Mouse (Mus musculus): ENCODE results near the gene Cpvl. TPM values are rescaled to one million over a fixed set of nuclear protein-coding genes. Genes with fewer than 3 reads are reported as not detected.
A peak's percentile ranks its signal among the peaks of the same experiment; 100 is the strongest.

Cpvl gene
- polyA plus RNA-seq, 1 experiment from 2014 or later = not detected

- no peak for ATAC-seq
- 92% methylated on average over 8 of the region's 8 CpGs for whole genome bisulfite sequencing
These were observed 98.9 kb downstream of the Cpvl start for GRCm38 (mm10) chr6:53879567-53879966.

DNA sequence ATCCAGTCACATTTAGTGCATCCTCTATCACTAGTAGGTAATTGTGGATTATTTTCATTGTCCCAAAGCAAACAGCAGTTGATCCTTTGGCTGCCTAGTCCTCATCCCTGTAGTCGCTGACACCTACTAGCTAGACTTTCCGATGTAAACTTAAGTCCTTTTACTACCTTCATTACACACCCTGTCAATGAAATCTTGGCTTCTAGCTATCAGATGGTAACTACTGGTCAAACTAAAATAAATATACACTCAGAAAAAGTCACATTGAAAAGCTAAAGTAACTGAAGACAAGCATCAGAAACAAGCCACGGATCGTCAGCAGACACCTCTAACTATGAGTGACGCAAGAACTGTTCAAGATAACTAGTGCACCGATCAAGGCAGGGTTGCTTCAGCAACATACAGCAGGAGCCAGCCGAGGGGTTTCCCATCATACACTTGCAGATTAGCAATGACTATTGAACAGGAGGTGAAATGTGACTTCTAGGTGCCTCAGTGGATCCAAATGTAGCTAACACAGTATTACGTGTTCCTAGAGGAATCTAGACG, 103.5 kb downstream of the Cpvl start:
- no peak for ATAC-seq
- Histone ChIP-seq H3K9me3 (no peaks in the 10 kb centered on the region; the same call in 1 of the 2 replicates), H3K4me3 (replicated peaks) (no peak overlapping the region), H3K4me1 (replicated peaks) (peaks cover 8% of the 10 kb centered on the region; the same call in 1 of the 2 replicates), H3K9ac (replicated peaks) (no peak overlapping the region), H3K27ac (no peak overlapping the region), H3K4me2 (replicated peaks) (no peak overlapping the region), H3K36me3 (no peaks in the 10 kb centered on the region), H3K27me3 (0 out of 2 replicates have a peak, but pooled peaks cover 3% of the 10 kb centered on the region)
- 92% methylated on average over 9 of the region's 9 CpGs for WGBS

More at GRCm38 (mm10) chr6:53879567-53879966, 98.9 kb downstream of the Cpvl start:
- Histone ChIP-seq H3K27me3 (0 out of 2 replicates have a peak, but pooled peaks cover 3% of the 10 kb centered on the region), H3K36me3 (no peaks in the 10 kb centered on the region), H3K9ac (replicated peaks) (no peak overlapping the region), H3K4me1 (replicated peaks) (peaks cover 15% of the 10 kb centered on the region), H3K4me2 (replicated peaks) (no peak overlapping the region), H3K27ac (peak overlapping the region; percentile 3; the same call in 1 of the 2 replicates), H3K4me3 (replicated peaks) (no peak overlapping the region), H3K9me3 (no peaks in the 10 kb centered on the region; the same call in 1 of the 2 replicates)

DNA sequence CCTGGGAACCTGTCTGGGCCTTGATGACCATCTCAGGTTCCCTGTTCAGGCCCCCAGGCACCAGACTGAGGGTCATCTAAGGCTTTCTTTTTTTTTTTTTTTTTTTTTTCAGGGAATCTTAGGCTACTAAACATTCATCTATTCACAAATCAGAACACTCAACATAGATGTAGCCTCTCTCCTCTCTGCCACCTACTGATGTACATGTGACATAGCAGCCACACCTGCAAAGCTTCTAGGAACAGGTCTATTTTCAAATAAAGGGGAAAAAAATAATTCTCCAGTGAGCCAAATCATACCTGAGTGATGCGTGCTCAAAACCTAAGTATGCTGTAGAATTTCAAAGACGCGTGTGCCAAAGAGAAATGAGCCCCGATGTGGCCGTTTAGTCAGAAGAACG, 106.6 kb downstream of the Cpvl start:
- Histone ChIP-seq H3K4me1 (replicated peaks) (peaks cover 8% of the 10 kb centered on the region; the same call in 1 of the 2 replicates), H3K9ac (replicated peaks) (no peak overlapping the region), H3K4me3 (replicated peaks) (no peak overlapping the region), H3K27me3 (no peaks in the 10 kb centered on the region), H3K4me2 (replicated peaks) (no peak overlapping the region), H3K36me3 (no peaks in the 10 kb centered on the region), H3K27ac (no peak overlapping the region), H3K9me3 (peaks cover 6% of the 10 kb centered on the region)
- WGBS = 95% methylated on average over 6 of the region's 6 CpGs
- ATAC-seq = no peak

GRCm38 (mm10) chr6:53863011-53863410, 115.5 kb downstream of the Cpvl start:
- ATAC-seq = no peak
- H3K27ac ChIP-seq = no peak overlapping the region
- no peaks in the 10 kb centered on the region for H3K9me3 ChIP-seq
- no peaks in the 10 kb centered on the region for H3K27me3 ChIP-seq
- H3K36me3 ChIP-seq = no peaks in the 10 kb centered on the region
- WGBS = 69% methylated on average over 2 of the region's 2 CpGs
- H3K4me2 ChIP-seq (replicated peaks) = no peak overlapping the region
- H3K4me3 ChIP-seq (replicated peaks) = no peak overlapping the region
- H3K9ac ChIP-seq (replicated peaks) = no peak overlapping the region
- no peaks in the 10 kb centered on the region for H3K4me1 ChIP-seq (replicated peaks)

- 29% methylated on average over 1 of the region's 1 CpGs for WGBS
- Histone ChIP-seq H3K4me3 (replicated peaks) (no peak overlapping the region), H3K9ac (replicated peaks) (no peak overlapping the region), H3K4me1 (replicated peaks) (0 out of 2 replicates have a peak, but pooled peaks cover 4% of the 10 kb centered on the region), H3K27ac (no peak overlapping the region), H3K36me3 (no peaks in the 10 kb centered on the region), H3K27me3 (no peaks in the 10 kb centered on the region), H3K9me3 (no peaks in the 10 kb centered on the region), H3K4me2 (replicated peaks) (no peak overlapping the region)
- no peak for ATAC-seq
These were observed 119.4 kb downstream of the Cpvl start for GRCm38 (mm10) chr6:53859106-53859505.

DNA sequence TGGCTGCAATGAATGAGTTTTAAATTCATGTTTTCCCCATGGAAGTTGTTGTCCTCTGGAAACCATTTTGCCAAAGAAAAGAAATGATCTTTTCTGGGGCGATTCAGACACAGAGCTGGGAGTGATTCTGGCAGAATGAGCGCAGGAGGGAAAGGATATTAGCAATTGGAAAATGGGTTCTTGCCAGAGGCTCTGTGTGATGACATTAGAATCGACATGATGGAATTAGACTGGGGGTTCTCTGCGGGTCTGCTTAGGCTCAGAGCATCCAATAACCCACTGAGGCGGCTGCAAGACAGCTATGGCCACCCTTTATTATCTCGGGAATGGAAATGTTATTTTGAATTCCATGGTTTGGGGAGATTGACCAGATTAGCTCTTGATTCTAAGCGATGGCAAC, 120.6 kb downstream of the Cpvl start:
- Histone ChIP-seq H3K27me3 (no peaks in the 10 kb centered on the region), H3K4me2 (replicated peaks) (no peak overlapping the region), H3K27ac (no peak overlapping the region), H3K4me3 (replicated peaks) (no peak overlapping the region), H3K4me1 (replicated peaks) (0 out of 2 replicates have a peak, but pooled peaks cover 4% of the 10 kb centered on the region), H3K36me3 (no peaks in the 10 kb centered on the region), H3K9ac (replicated peaks) (no peak overlapping the region), H3K9me3 (no peaks in the 10 kb centered on the region)
- 71% methylated on average over 7 of the region's 7 CpGs for WGBS
- ATAC-seq = no peak

DNA sequence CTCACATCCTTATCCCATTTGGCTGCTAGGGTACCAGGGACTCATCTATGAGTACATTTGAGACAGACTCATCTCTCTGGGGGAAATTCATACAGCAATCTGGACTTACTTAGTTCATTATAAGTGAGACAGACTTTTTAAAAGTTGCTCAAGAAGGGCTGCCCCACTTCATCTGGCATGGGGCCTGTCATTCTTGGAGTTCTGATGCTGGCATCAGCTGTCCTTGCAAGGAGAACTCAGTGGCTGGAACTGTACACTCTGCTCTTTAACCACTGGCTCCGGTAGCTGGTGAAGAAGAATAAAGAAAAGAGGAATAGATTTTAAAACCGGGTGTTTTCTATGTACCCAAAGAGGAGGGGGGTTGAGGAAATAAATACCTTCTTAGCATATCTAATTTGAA, 121.7 kb downstream of the Cpvl start:
- H3K27me3 ChIP-seq = no peaks in the 10 kb centered on the region
- no peak overlapping the region for H3K27ac ChIP-seq
- no peak for ATAC-seq
- H3K9me3 ChIP-seq = no peaks in the 10 kb centered on the region
- 74% methylated on average over 2 of the region's 2 CpGs for WGBS
- 0 out of 2 replicates have a peak, but pooled peaks cover 4% of the 10 kb centered on the region for H3K4me1 ChIP-seq (replicated peaks)
- no peaks in the 10 kb centered on the region for H3K36me3 ChIP-seq
- H3K4me2 ChIP-seq (replicated peaks) = no peak overlapping the region
- H3K9ac ChIP-seq (replicated peaks) = no peak overlapping the region
- H3K4me3 ChIP-seq (replicated peaks) = no peak overlapping the region

GRCm38 (mm10) chr6:53854971-53855856, 123.3 kb downstream of the Cpvl start:
- Histone ChIP-seq H3K9me3 (no peaks in the 10 kb centered on the region), H3K4me1 (replicated peaks) (0 out of 2 replicates have a peak, but pooled peaks cover 4% of the 10 kb centered on the region), H3K4me3 (replicated peaks) (no peak overlapping the region), H3K9ac (replicated peaks) (no peak overlapping the region), H3K27ac (0 out of 2 replicates have a peak overlapping the region, but pooled peaks have one; percentile 16), H3K27me3 (no peaks in the 10 kb centered on the region), H3K36me3 (no peaks in the 10 kb centered on the region), H3K4me2 (replicated peaks) (no peak overlapping the region)
- ATAC-seq = 0 out of 2 replicates have a peak, but pooled peaks have one; percentile 45
- WGBS = 78% methylated on average over 12 of the region's 12 CpGs

DNA sequence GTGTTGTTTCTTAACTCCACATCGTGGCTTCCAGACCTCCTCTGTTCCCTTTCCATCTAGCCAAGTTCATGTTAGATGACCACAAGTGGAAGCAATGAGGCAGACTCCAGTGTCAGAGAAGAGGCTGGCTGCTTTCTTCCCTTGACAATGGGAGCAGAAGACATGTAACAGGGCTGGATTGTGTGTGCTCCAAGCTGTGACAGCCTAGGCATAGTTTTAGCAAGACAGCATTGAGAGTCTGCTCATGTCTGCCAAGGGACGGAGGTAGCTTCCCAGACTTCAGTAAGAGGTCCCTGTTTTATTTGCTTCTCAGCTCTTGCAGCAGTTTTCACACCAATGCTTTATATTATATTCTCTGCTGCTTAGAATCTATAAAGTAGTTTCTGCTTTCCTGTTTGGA, 124.2 kb downstream of the Cpvl start:
- no peaks in the 10 kb centered on the region for H3K9me3 ChIP-seq
- H3K27me3 ChIP-seq = no peaks in the 10 kb centered on the region
- 0 out of 2 replicates have a peak, but pooled peaks cover 4% of the 10 kb centered on the region for H3K4me1 ChIP-seq (replicated peaks)
- H3K9ac ChIP-seq (replicated peaks) = no peak overlapping the region
- WGBS = 78% methylated on average over 2 of the region's 2 CpGs
- no peak overlapping the region for H3K27ac ChIP-seq
- H3K4me3 ChIP-seq (replicated peaks) = no peak overlapping the region
- no peak overlapping the region for H3K4me2 ChIP-seq (replicated peaks)
- ATAC-seq = no peak
- H3K36me3 ChIP-seq = no peaks in the 10 kb centered on the region

DNA sequence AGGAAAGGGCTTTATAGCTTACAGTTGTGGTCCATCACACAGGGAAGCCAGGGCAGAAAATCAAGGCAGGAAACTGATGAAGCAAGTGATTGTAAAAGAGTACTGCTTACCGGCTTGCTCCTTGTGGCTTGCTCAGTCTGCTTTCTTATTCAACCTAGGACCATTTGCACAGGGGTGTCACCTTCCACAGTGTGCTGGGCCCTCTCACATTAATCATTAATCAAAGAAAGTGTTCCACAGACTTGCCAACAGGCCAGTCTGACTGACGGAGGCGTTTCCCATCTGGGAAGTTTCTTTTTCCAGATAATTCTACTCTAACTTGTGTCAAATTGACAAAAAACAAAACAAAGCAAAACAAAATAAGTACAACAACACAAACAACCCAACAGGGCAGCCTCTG, 124.9 kb downstream of the Cpvl start:
- no peak overlapping the region for H3K27ac ChIP-seq
- no peak overlapping the region for H3K9ac ChIP-seq (replicated peaks)
- H3K4me3 ChIP-seq (replicated peaks) = no peak overlapping the region
- 94% methylated on average over 3 of the region's 3 CpGs for WGBS
- H3K9me3 ChIP-seq = no peaks in the 10 kb centered on the region
- H3K4me2 ChIP-seq (replicated peaks) = no peak overlapping the region
- no peak for ATAC-seq
- 0 out of 2 replicates have a peak, but pooled peaks cover 4% of the 10 kb centered on the region for H3K4me1 ChIP-seq (replicated peaks)
- H3K27me3 ChIP-seq = no peaks in the 10 kb centered on the region
- no peaks in the 10 kb centered on the region for H3K36me3 ChIP-seq

- H3K9me3 ChIP-seq = no peaks in the 10 kb centered on the region
- ATAC-seq = no peak
- H3K27me3 ChIP-seq = no peaks in the 10 kb centered on the region
- no peak overlapping the region for H3K4me3 ChIP-seq (replicated peaks)
- H3K27ac ChIP-seq = no peak overlapping the region
- no peaks in the 10 kb centered on the region for H3K36me3 ChIP-seq
- no peak overlapping the region for H3K9ac ChIP-seq (replicated peaks)
- no peak overlapping the region for H3K4me2 ChIP-seq (replicated peaks)
- 95% methylated on average over 17 of the region's 17 CpGs for WGBS
- no peaks in the 10 kb centered on the region for H3K4me1 ChIP-seq (replicated peaks)
These were observed 133.8 kb downstream of the Cpvl start for GRCm38 (mm10) chr6:53844626-53845025.

DNA sequence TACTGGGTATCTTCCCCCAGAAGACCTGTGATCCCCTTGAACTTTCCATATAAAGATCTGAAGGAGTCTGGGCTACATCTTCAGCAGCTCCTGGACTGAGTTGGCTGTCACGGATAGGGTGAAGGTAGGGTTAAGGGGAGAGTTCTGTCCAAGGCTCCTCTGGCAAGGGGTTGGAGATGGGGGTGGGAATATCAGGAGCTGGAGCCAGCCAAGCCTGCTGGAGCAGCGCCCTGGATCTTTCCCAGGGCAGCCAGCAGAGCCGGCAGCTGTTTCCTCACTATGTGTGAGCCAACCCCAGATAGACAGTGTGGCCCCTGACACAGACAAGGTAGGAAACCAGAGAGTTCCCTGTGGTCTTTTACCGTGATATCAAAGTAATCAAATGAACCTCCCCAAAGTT, 153.3 kb downstream of the Cpvl start:
- Histone ChIP-seq H3K27ac (no peak overlapping the region), H3K4me1 (replicated peaks) (peaks cover 15% of the 10 kb centered on the region), H3K9ac (replicated peaks) (no peak overlapping the region), H3K36me3 (no peaks in the 10 kb centered on the region), H3K4me2 (replicated peaks) (no peak overlapping the region), H3K27me3 (peaks cover 35% of the 10 kb centered on the region), H3K4me3 (replicated peaks) (no peak overlapping the region), H3K9me3 (no peaks in the 10 kb centered on the region)
- no peak for ATAC-seq
- WGBS = 79% methylated on average over 4 of the region's 4 CpGs
